Mouse (Mus musculus): ENCODE results near the gene Btg3.
"Not testable (repeated sequence)": the region's sequence is repeated elsewhere in the genome, so short reads cannot be mapped to it uniquely, and the experiment has no call there.

Gene Btg3

GRCm38 (mm10) chr16:78373743-78374142 lies 3.2 kb downstream of the Btg3 start:
- peak; percentile 46 for DNase-seq (ENCODE audit: low read depth, low spot score)
- Histone ChIP-seq H3K27me3 (ENCODE audit: control insufficient read depth, insufficient read depth, low read length, poor library complexity, severe bottlenecking) (no peaks in the 10 kb centered on the region), H3K36me3 (ENCODE audit: control insufficient read depth, insufficient read depth, low read length, poor library complexity, severe bottlenecking) (no peaks in the 10 kb centered on the region)

- H3K36me3 ChIP-seq (ENCODE audit: control insufficient read depth, insufficient read depth, low read length, poor library complexity, severe bottlenecking): no peaks in the 10 kb centered on the region
- no peak for DNase-seq (ENCODE audit: low read depth, low spot score)
- H3K27me3 ChIP-seq (ENCODE audit: control insufficient read depth, insufficient read depth, low read length, poor library complexity, severe bottlenecking): no peaks in the 10 kb centered on the region
Measured at GRCm38 (mm10) chr16:78372786-78373185, 4.2 kb downstream of the Btg3 start.

DNA sequence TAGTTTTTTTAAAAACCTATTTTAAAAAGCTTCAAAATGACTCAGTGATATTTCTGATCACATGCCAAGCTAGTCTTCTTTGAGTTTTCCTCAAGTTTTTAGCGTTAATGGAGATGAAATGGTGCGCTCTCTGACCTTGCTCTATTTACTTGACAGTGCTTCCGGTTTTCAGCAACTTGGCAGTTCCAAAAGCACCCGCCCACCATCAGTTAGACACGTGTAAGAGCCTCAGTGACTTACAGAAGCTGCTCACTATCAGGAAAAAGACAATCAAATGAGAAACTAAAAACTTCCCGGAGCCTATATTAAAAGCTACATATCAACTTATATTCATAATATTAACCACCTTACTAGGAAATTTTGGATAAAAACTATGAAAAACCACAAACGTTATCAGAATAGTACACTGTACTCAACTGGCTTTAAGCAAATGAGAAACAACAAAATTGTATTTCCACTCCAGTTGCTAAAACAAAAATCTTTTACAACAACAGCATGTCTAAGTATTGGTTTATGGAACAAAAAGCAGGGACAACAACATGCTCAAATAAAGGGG lies 5.4 kb downstream of the Btg3 start:
- H3K36me3 ChIP-seq (ENCODE audit: control insufficient read depth, insufficient read depth, low read length, poor library complexity, severe bottlenecking): no peaks in the 10 kb centered on the region
- no peak for DNase-seq (ENCODE audit: low read depth, low spot score)
- H3K27me3 ChIP-seq (ENCODE audit: control insufficient read depth, insufficient read depth, low read length, poor library complexity, severe bottlenecking): no peaks in the 10 kb centered on the region

DNA sequence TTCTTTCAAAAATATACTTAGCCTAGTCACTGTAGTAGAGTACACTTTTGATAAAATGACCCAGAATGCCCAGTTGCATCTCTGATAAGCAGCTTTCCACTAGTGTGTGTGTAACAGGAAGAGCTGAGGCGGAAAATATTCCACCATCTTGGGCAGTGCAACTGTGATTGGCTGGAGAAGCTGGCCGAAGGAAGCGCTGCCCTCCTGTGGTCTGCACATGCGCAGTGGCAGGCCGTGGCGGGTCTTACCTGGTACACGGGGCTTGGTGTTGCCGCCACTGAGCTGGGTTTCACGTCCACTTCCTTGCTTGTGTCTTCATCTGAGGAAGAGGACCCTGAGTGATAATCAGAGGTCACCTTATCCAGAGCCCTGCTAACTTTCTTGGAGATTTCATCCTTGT lies 12.4 kb downstream of the Btg3 start:
- not testable (repeated sequence) for DNase-seq (ENCODE audit: low read depth, low spot score); H3K27me3 ChIP-seq (ENCODE audit: control insufficient read depth, insufficient read depth, low read length, poor library complexity, severe bottlenecking)

DNA sequence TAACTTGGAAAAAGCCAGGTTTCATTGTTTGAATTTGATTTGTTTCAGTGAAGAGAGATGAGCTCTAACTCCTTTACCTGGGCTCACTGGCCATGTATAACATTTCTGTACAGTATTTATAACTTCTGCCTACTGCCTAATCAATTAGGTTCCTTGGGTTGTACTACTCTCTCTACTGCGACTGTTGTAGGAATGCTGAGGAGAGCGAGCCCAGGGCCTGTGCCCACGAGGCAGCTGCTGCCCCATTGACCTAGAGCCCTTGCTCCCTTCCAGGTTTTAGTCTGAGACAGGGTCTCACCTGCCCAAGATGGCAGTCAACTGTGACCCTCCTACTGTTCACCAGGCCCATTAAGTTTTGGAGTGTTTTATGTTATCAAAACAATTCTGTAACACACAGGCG lies 15.5 kb downstream of the Btg3 start:
- peaks cover 2% of the 10 kb centered on the region; the same call in 1 of the 2 replicates for H3K36me3 ChIP-seq (ENCODE audit: control insufficient read depth, insufficient read depth, low read length, poor library complexity, severe bottlenecking)
- no peaks in the 10 kb centered on the region for H3K27me3 ChIP-seq (ENCODE audit: control insufficient read depth, insufficient read depth, low read length, poor library complexity, severe bottlenecking)
- no peak for DNase-seq (ENCODE audit: low read depth, low spot score)

More for the DNA sequence above, 12.4 kb downstream of the Btg3 start:
- not testable (repeated sequence) for H3K36me3 ChIP-seq (ENCODE audit: control insufficient read depth, insufficient read depth, low read length, poor library complexity, severe bottlenecking)

GRCm38 (mm10) chr16:78357757-78358156 lies 19.2 kb downstream of the Btg3 start:
- Histone ChIP-seq H3K36me3 (ENCODE audit: control insufficient read depth, insufficient read depth, low read length, poor library complexity, severe bottlenecking) (peaks cover 2% of the 10 kb centered on the region; the same call in 1 of the 2 replicates), H3K27me3 (ENCODE audit: control insufficient read depth, insufficient read depth, low read length, poor library complexity, severe bottlenecking) (no peaks in the 10 kb centered on the region)
- peak; percentile 27 for DNase-seq (ENCODE audit: low read depth, low spot score)

GRCm38 (mm10) chr16:78347328-78347926 lies 29.6 kb downstream of the Btg3 start:
- H3K36me3 ChIP-seq (ENCODE audit: control insufficient read depth, insufficient read depth, low read length, poor library complexity, severe bottlenecking): no peaks in the 10 kb centered on the region
- no peaks in the 10 kb centered on the region for H3K27me3 ChIP-seq (ENCODE audit: control insufficient read depth, insufficient read depth, low read length, poor library complexity, severe bottlenecking)
- DNase-seq (ENCODE audit: low read depth, low spot score): no peak

DNA sequence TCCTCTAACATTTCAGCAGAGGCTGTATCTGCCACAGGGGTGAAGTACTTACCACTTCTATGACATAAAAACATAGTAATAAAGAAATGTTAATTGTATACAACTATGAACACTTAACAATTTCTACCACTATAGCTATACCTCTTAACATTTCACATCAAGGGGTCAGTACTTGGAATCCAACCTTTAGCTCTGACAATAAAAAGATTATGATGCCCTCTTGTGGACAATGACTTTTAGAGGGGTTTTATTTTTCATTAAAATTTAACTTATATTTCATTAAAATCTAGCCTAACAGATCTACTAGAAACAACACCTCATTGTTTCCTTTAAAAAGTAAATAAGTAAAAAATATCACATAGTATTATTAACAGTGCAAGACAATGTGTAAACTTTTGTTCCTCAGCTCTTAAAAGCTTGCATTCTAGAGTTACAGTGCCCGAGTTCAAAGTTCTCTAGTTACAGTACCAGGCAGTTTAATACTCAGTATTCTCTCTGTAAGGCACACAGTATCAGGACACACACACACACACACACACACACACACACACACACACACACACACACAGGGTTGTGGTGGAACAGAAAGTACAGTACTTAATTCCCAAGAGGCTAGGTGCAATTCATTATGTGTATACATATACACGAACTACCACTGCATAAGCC lies 30.2 kb downstream of the Btg3 start:
- Histone ChIP-seq H3K36me3 (ENCODE audit: control insufficient read depth, insufficient read depth, low read length, poor library complexity, severe bottlenecking) (no peaks in the 10 kb centered on the region), H3K27me3 (ENCODE audit: control insufficient read depth, insufficient read depth, low read length, poor library complexity, severe bottlenecking) (no peaks in the 10 kb centered on the region)
- peak; percentile 3 for DNase-seq (ENCODE audit: low read depth, low spot score)

GRCm38 (mm10) chr16:78343792-78344191 lies 33.2 kb downstream of the Btg3 start:
- Histone ChIP-seq H3K27me3 (ENCODE audit: control insufficient read depth, insufficient read depth, low read length, poor library complexity, severe bottlenecking) (no peaks in the 10 kb centered on the region), H3K36me3 (ENCODE audit: control insufficient read depth, insufficient read depth, low read length, poor library complexity, severe bottlenecking) (no peaks in the 10 kb centered on the region)
- no peak for DNase-seq (ENCODE audit: low read depth, low spot score)

DNA sequence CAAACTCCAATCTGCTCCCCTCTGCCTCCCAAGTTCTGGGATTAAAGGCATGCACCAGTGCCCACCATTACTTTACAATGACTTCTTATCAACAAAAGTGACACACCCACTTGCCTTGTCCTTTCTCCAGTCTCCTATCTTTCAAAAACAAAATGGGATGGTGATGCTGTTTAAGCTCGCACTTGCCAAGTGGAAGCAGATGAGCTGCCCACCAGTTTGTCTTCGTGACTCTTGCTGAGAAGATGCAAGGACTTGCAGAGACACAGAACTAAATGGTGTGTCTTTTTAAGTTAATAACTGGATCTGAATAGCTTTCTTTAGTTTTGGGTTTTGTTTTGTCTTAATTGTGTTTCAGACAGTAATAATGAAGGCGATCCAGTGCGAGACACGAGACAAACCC lies 34.2 kb downstream of the Btg3 start:
- Histone ChIP-seq H3K36me3 (ENCODE audit: control insufficient read depth, insufficient read depth, low read length, poor library complexity, severe bottlenecking) (no peaks in the 10 kb centered on the region), H3K27me3 (ENCODE audit: control insufficient read depth, insufficient read depth, low read length, poor library complexity, severe bottlenecking) (no peaks in the 10 kb centered on the region)
- DNase-seq (ENCODE audit: low read depth, low spot score): no peak

DNA sequence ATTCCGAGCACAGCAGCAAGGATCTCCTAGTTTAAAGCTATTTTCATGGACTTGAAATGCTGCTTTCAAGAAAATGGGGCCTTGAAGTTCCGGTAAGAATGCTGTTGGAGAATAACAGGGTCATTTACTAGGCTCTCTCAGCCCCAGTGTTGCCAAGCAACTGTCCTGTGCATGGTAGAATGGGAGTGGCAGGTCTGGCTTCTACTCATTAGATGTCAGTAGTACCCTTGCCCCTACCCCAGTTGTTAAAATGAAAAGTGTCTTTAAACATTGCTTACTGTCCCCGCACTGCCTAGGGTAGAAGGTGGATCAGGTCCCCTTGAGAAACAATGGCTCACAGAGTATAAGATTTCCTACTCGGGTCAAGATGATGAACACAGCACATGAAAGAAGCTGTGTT lies 35.6 kb downstream of the Btg3 start:
- H3K36me3 ChIP-seq (ENCODE audit: control insufficient read depth, insufficient read depth, low read length, poor library complexity, severe bottlenecking): no peaks in the 10 kb centered on the region
- no peaks in the 10 kb centered on the region for H3K27me3 ChIP-seq (ENCODE audit: control insufficient read depth, insufficient read depth, low read length, poor library complexity, severe bottlenecking)
- no peak for DNase-seq (ENCODE audit: low read depth, low spot score)

DNA sequence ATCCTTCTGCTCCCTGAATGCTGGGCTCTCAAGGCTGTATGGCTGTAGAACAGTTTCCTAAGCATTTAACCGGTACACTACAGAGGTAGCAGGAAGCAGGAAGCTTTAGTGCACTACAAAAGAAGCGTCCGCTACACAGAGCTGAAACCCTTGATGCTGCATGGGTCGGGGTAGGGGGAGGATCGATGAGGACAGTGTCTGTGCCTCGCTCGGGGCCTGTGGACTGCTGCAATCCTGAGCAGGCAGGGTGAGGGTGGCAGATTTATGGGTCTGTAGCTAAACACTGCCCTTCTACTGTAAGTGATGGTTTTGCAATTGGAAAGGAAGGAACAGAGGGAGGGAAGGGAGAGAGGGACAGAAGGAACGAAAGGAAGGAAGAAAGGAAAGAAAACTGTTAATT lies 39.8 kb downstream of the Btg3 start:
- Histone ChIP-seq H3K27me3 (ENCODE audit: control insufficient read depth, insufficient read depth, low read length, poor library complexity, severe bottlenecking) (no peaks in the 10 kb centered on the region), H3K36me3 (ENCODE audit: control insufficient read depth, insufficient read depth, low read length, poor library complexity, severe bottlenecking) (no peaks in the 10 kb centered on the region)
- no peak for DNase-seq (ENCODE audit: low read depth, low spot score)

- Histone ChIP-seq H3K27me3 (ENCODE audit: control insufficient read depth, insufficient read depth, low read length, poor library complexity, severe bottlenecking) (no peaks in the 10 kb centered on the region), H3K36me3 (ENCODE audit: control insufficient read depth, insufficient read depth, low read length, poor library complexity, severe bottlenecking) (no peaks in the 10 kb centered on the region)
- no peak for DNase-seq (ENCODE audit: low read depth, low spot score)
Measured at GRCm38 (mm10) chr16:78327999-78328398, 49.0 kb downstream of the Btg3 start.

GRCm38 (mm10) chr16:78327562-78327961 lies 49.4 kb downstream of the Btg3 start:
- no peak for DNase-seq (ENCODE audit: low read depth, low spot score)
- no peaks in the 10 kb centered on the region for H3K36me3 ChIP-seq (ENCODE audit: control insufficient read depth, insufficient read depth, low read length, poor library complexity, severe bottlenecking)

GRCm38 (mm10) chr16:78325972-78326848 lies 50.8 kb downstream of the Btg3 start:
- no peak for DNase-seq (ENCODE audit: low read depth, low spot score)
- Histone ChIP-seq H3K36me3 (ENCODE audit: control insufficient read depth, insufficient read depth, low read length, poor library complexity, severe bottlenecking) (no peaks in the 10 kb centered on the region), H3K27me3 (ENCODE audit: control insufficient read depth, insufficient read depth, low read length, poor library complexity, severe bottlenecking) (no peaks in the 10 kb centered on the region)

More at GRCm38 (mm10) chr16:78327562-78327961, 49.4 kb downstream of the Btg3 start:
- H3K27me3 ChIP-seq (ENCODE audit: control insufficient read depth, insufficient read depth, low read length, poor library complexity, severe bottlenecking): no peaks in the 10 kb centered on the region

Measured in splenic B cell, adult 2 months (primary cell).